In the genomic region with DNA sequence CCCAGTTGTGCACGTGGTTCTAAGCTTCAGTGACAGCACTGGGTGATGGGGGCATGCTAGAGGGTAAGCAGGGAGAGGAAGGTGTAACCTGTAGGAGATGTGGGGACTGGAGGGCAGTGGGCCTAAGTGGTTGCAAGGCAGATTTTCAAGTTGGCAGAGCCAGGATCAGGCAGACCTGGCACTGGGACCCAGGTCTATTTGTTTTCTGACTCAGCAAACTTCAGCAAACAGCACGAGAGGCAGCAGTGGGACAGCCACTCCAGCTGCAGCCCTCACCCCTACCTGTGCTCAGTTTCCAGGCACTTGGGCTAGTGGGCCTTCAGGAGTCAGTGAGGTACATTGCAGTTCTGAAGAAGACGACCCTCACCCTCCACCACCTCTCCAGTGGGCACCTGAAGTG, we compare ENCODE assay signal across 26 mouse cellular contexts. TPM values are rescaled to one million over a fixed set of nuclear protein-coding genes. Genes with fewer than 3 reads are reported as not detected.
DNase-seq lines count a peak whose midpoint lies in the region; ATAC-seq and TF ChIP-seq lines count a peak whose summit lies in the region.
"Had no signal": no experiment of that assay in that cellular context is flagged by ENCODE, and none has a peak within 500 bp of the region (broad histone marks: within the 10 kb centered on the region; RNA-seq: fewer than 3 reads in every experiment).

No protein-coding gene starts in this region.

- ATAC-seq in hindbrain, postnatal 0 days, result no peak
- no peak for ATAC-seq in hindbrain, embryonic 13.5 days (ENCODE audit: low FRiP score)
- no peak for ATAC-seq in liver, embryonic 14.5 days (ENCODE audit: insufficient read depth)
- no peak for ATAC-seq in liver, embryonic 11.5 days (replicated peaks; ENCODE audit: low FRiP score)
- no peak for ATAC-seq in midbrain, postnatal 0 days (ENCODE audit: low FRiP score)
- no peak for ATAC-seq in midbrain, embryonic 16.5 days
- ATAC-seq: activated CD4-positive, CD25-positive, alpha-beta regulatory T cell, adult 4 months; forebrain, embryonic 14.5 days; forebrain, postnatal 0 days had no signal

- H3K9me3 ChIP-seq in hindbrain, postnatal 0 days (ENCODE audit: low read length), result no peaks in the 10 kb centered on the region
- H3K9me3 ChIP-seq in hindbrain, embryonic 13.5 days, result no peaks in the 10 kb centered on the region
- no peaks in the 10 kb centered on the region for H3K9me3 ChIP-seq in liver, embryonic 14.5 days (ENCODE audit: control insufficient read depth, low read length)
- H3K9me3 ChIP-seq in liver, embryonic 11.5 days (ENCODE audit: control insufficient read depth, low read length), result no peaks in the 10 kb centered on the region
- H3K9me3 ChIP-seq in midbrain, postnatal 0 days (ENCODE audit: low read length), result no peaks in the 10 kb centered on the region
- H3K9me3 ChIP-seq in midbrain, embryonic 16.5 days (replicated peaks; ENCODE audit: control insufficient read depth, low read length, poor library complexity, severe bottlenecking), result no peaks in the 10 kb centered on the region
- H3K9me3 ChIP-seq: embryonic facial prominence, embryonic 12.5 days; embryonic facial prominence, embryonic 15.5 days; heart, embryonic 12.5 days; heart, embryonic 15.5 days; hindbrain, embryonic 10.5 days had no signal

- H3K4me3 ChIP-seq in hindbrain, postnatal 0 days (ENCODE audit: low read length), result no peak overlapping the region
- no peak overlapping the region for H3K4me3 ChIP-seq in hindbrain, embryonic 13.5 days
- no peak overlapping the region for H3K4me3 ChIP-seq in liver, embryonic 14.5 days (ENCODE audit: insufficient read depth in 1 of 2, low read depth in 2 of 2, low read length in 2 of 2)
- no peak overlapping the region for H3K4me3 ChIP-seq in liver, embryonic 11.5 days (ENCODE audit: low read depth, low read length)
- no peak overlapping the region for H3K4me3 ChIP-seq in midbrain, postnatal 0 days (ENCODE audit: low read depth, low read length)
- H3K4me3 ChIP-seq in midbrain, embryonic 16.5 days (ENCODE audit: low read depth, low read length), result no peak overlapping the region
- H3K4me3 ChIP-seq: embryonic facial prominence, embryonic 12.5 days; embryonic facial prominence, embryonic 15.5 days; gastrocnemius, adult 2 months; heart, embryonic 12.5 days; heart, embryonic 15.5 days; hindbrain, embryonic 10.5 days had no signal

- TF ChIP-seq EP300 in liver, embryonic 14.5 days (IDR thresholded peaks at IDR 0.05; ENCODE audit: low read depth), result no peak

- H3K9ac ChIP-seq in hindbrain, postnatal 0 days (replicated peaks; ENCODE audit: low read length), result no peak overlapping the region
- H3K9ac ChIP-seq in hindbrain, embryonic 13.5 days, result no peak overlapping the region
- no peak overlapping the region for H3K9ac ChIP-seq in liver, embryonic 14.5 days (replicated peaks)
- H3K9ac ChIP-seq in liver, embryonic 11.5 days (ENCODE audit: low read depth, low read length), result no peak overlapping the region
- H3K9ac ChIP-seq in midbrain, postnatal 0 days (replicated peaks; ENCODE audit: low read length, poor library complexity, severe bottlenecking), result no peak overlapping the region
- H3K9ac ChIP-seq in midbrain, embryonic 16.5 days (ENCODE audit: low read depth, low read length), result no peak overlapping the region
- H3K9ac ChIP-seq: embryonic facial prominence, embryonic 12.5 days; embryonic facial prominence, embryonic 15.5 days; forebrain, postnatal 0 days; heart, embryonic 12.5 days; heart, embryonic 15.5 days; hindbrain, embryonic 14.5 days had no signal

- no peak overlapping the region for H3K27ac ChIP-seq in hindbrain, postnatal 0 days
- H3K27ac ChIP-seq in hindbrain, embryonic 13.5 days, result no peak overlapping the region
- H3K27ac ChIP-seq in liver, embryonic 14.5 days, result no peak overlapping the region
- no peak overlapping the region for H3K27ac ChIP-seq in liver, embryonic 11.5 days (ENCODE audit: low read depth, low read length)
- no peak overlapping the region for H3K27ac ChIP-seq in midbrain, postnatal 0 days (ENCODE audit: low read depth, low read length)
- no peak overlapping the region for H3K27ac ChIP-seq in midbrain, embryonic 16.5 days (ENCODE audit: low read length)
- H3K27ac ChIP-seq: embryonic facial prominence, embryonic 12.5 days; embryonic facial prominence, embryonic 15.5 days; gastrocnemius, adult 2 months; heart, embryonic 15.5 days; hindbrain, embryonic 10.5 days; hindbrain, embryonic 14.5 days had no signal

- no peak for DNase-seq in hindbrain, postnatal 0 days (ENCODE audit: low spot score)
- DNase-seq in liver, embryonic 14.5 days (ENCODE audit: low read depth in 3 of 3, low spot score in 3 of 3), result no peak
- no peak for DNase-seq in liver, embryonic 11.5 days (ENCODE audit: low spot score)
- no peak for DNase-seq in midbrain, postnatal 0 days (ENCODE audit: low spot score)
- DNase-seq in gastrocnemius, adult 8-10 months (ENCODE audit: low spot score in 2 of 2), result no peak
- DNase-seq: adrenal gland, adult 8-10 months; adrenal gland, postnatal 25 days; cerebellum, adult 11-12 months; cerebellum, adult 8-10 months; cerebellum, postnatal 25 days; forebrain, postnatal 0 days; gastrocnemius, adult 2 months; gastrocnemius, postnatal 25 days; heart, adult 18-20 months; heart, postnatal 10 days; heart, postnatal 36 days had no signal

- 0 out of 2 replicates have a peak, but pooled peaks have one; percentile 0 for TF ChIP-seq CTCF in hindbrain, postnatal 0 days (IDR thresholded peaks at IDR 0.05; ENCODE audit: low read depth)
- 0 out of 2 replicates have a peak, but pooled peaks have one; percentile 1 for TF ChIP-seq CTCF in liver, embryonic 14.5 days (IDR thresholded peaks at IDR 0.05; ENCODE audit: low read depth)
- 0 out of 2 replicates have a peak, but pooled peaks have one; percentile 0 for TF ChIP-seq CTCF in midbrain, postnatal 0 days (IDR thresholded peaks at IDR 0.05)

- peaks cover 48% of the 10 kb centered on the region for H3K36me3 ChIP-seq in hindbrain, postnatal 0 days (ENCODE audit: insufficient read depth, low read length)
- H3K36me3 ChIP-seq in hindbrain, embryonic 13.5 days, result peaks cover 75% of the 10 kb centered on the region
- peaks cover 58% of the 10 kb centered on the region for H3K36me3 ChIP-seq in liver, embryonic 14.5 days (replicated peaks; ENCODE audit: control insufficient read depth, insufficient read depth, low read depth)
- H3K36me3 ChIP-seq in liver, embryonic 11.5 days (ENCODE audit: control insufficient read depth, insufficient read depth, low read length), result peaks cover 39% of the 10 kb centered on the region
- H3K36me3 ChIP-seq in midbrain, postnatal 0 days (ENCODE audit: insufficient read depth, low read length), result peaks cover 52% of the 10 kb centered on the region
- H3K36me3 ChIP-seq in midbrain, embryonic 16.5 days (ENCODE audit: control insufficient read depth, insufficient read depth, low read length), result peaks cover 39% of the 10 kb centered on the region

- 92% methylated on average over 3 of the region's 3 CpGs for WGBS in hindbrain, postnatal 0 days
- 95% methylated on average over 3 of the region's 3 CpGs for WGBS in hindbrain, embryonic 13.5 days
- WGBS in liver, embryonic 14.5 days (ENCODE audit: insufficient replicate concordance), result 72% methylated on average over 3 of the region's 3 CpGs
- 84% methylated on average over 3 of the region's 3 CpGs for WGBS in liver, embryonic 11.5 days
- 99% methylated on average over 3 of the region's 3 CpGs for WGBS in midbrain, postnatal 0 days
- WGBS in midbrain, embryonic 16.5 days, result 87% methylated on average over 3 of the region's 3 CpGs

- no peak overlapping the region for H3K4me2 ChIP-seq in hindbrain, postnatal 0 days (ENCODE audit: low read depth, low read length)
- H3K4me2 ChIP-seq in hindbrain, embryonic 13.5 days, result no peak overlapping the region
- H3K4me2 ChIP-seq in liver, embryonic 14.5 days (ENCODE audit: low read depth), result no peak overlapping the region
- H3K4me2 ChIP-seq in liver, embryonic 11.5 days, result no peak overlapping the region
- no peak overlapping the region for H3K4me2 ChIP-seq in midbrain, postnatal 0 days (ENCODE audit: low read depth, low read length, poor library complexity, severe bottlenecking)
- no peak overlapping the region for H3K4me2 ChIP-seq in midbrain, embryonic 16.5 days (ENCODE audit: low read length)
- H3K4me2 ChIP-seq: embryonic facial prominence, embryonic 12.5 days; embryonic facial prominence, embryonic 15.5 days; heart, embryonic 12.5 days; heart, embryonic 15.5 days; hindbrain, embryonic 14.5 days had no signal

- no peaks in the 10 kb centered on the region for H3K27me3 ChIP-seq in hindbrain, postnatal 0 days (ENCODE audit: insufficient read depth, low read length)
- H3K27me3 ChIP-seq in hindbrain, embryonic 13.5 days, result no peaks in the 10 kb centered on the region
- H3K27me3 ChIP-seq in liver, embryonic 14.5 days (ENCODE audit: control insufficient read depth, insufficient read depth, low read length), result no peaks in the 10 kb centered on the region
- no peaks in the 10 kb centered on the region for H3K27me3 ChIP-seq in liver, embryonic 11.5 days (replicated peaks; ENCODE audit: control insufficient read depth, insufficient read depth, low read length)
- no peaks in the 10 kb centered on the region for H3K27me3 ChIP-seq in midbrain, postnatal 0 days (ENCODE audit: insufficient read depth, low read length)
- H3K27me3 ChIP-seq in midbrain, embryonic 16.5 days (ENCODE audit: control insufficient read depth, insufficient read depth, low read depth, low read length), result no peaks in the 10 kb centered on the region
- H3K27me3 ChIP-seq: embryonic facial prominence, embryonic 12.5 days; embryonic facial prominence, embryonic 15.5 days; heart, embryonic 12.5 days; heart, embryonic 15.5 days had no signal

- 0 out of 2 replicates have a peak, but pooled peaks cover 3% of the 10 kb centered on the region for H3K4me1 ChIP-seq in hindbrain, postnatal 0 days (ENCODE audit: insufficient read depth, low read length)
- peaks cover 14% of the 10 kb centered on the region for H3K4me1 ChIP-seq in hindbrain, embryonic 13.5 days (replicated peaks)
- H3K4me1 ChIP-seq in liver, embryonic 14.5 days (replicated peaks; ENCODE audit: control insufficient read depth in 2 of 2, insufficient read depth in 2 of 2, low read length in 1 of 2), result peaks cover 22 to 33% of the 10 kb centered on the region in 2 experiments
- peaks cover 22% of the 10 kb centered on the region for H3K4me1 ChIP-seq in liver, embryonic 11.5 days (replicated peaks; ENCODE audit: control insufficient read depth, insufficient read depth, low read length)
- H3K4me1 ChIP-seq in midbrain, postnatal 0 days (ENCODE audit: insufficient read depth, low read length), result peaks cover 5% of the 10 kb centered on the region; the same call in 1 of the 2 replicates
- peaks cover 6% of the 10 kb centered on the region for H3K4me1 ChIP-seq in midbrain, embryonic 16.5 days (ENCODE audit: control insufficient read depth, insufficient read depth, low read length)

RNA-seq across cellular contexts. Expression of a gene that starts 4.8 kb away (rescaled TPM):
- 180 and 184 TPM in 2 replicates for total RNA-seq in hindbrain, postnatal 0 days (2014; rRNA removed)
- polyA plus RNA-seq in hindbrain, postnatal 0 days (2015; fragmentation: Nextera tagmentation; extraction: Ambion mirVana), result 55.4 and 65.4 TPM in 2 replicates
- polyA plus RNA-seq in hindbrain, embryonic 13.5 days (2015; fragmentation: Nextera tagmentation; extraction: Ambion mirVana), result 73.7 and 76.4 TPM in 2 replicates
- polyA plus RNA-seq in liver, embryonic 14.5 days (2012; rRNA removed), result 55.5 and 58.9 TPM in 2 replicates
- polyA plus RNA-seq in liver, embryonic 14.5 days (2014; fragmentation: Nextera tagmentation; extraction: Ambion mirVana), result 34.0 and 38.9 TPM in 2 replicates
- polyA plus RNA-seq in liver, embryonic 11.5 days (2014; fragmentation: Nextera tagmentation; extraction: Ambion mirVana), result 79.0 and 86.9 TPM in 2 replicates
- total RNA-seq in midbrain, postnatal 0 days (2014; rRNA removed), result 164 and 176 TPM in 2 replicates
- polyA plus RNA-seq in midbrain, postnatal 0 days (2015; fragmentation: Nextera tagmentation; extraction: Ambion mirVana), result 59.8 and 63.6 TPM in 2 replicates
- polyA plus RNA-seq in midbrain, embryonic 16.5 days (2015; fragmentation: Nextera tagmentation; extraction: Ambion mirVana), result 78.6 and 86.2 TPM in 2 replicates
- 100 to 1,000 TPM; 118 to 178 (median 133) TPM for total RNA-seq in gastrocnemius, adult 8-10 months (2022)

RNA-seq across cellular contexts. Expression of a gene that starts 4.8 kb away (rescaled TPM):
- 66.6 and 71.0 TPM in 2 replicates for total RNA-seq in hindbrain, postnatal 0 days (2014; rRNA removed)
- polyA plus RNA-seq in hindbrain, postnatal 0 days (2015; fragmentation: Nextera tagmentation; extraction: Ambion mirVana), result 41.3 and 44.4 TPM in 2 replicates
- polyA plus RNA-seq in hindbrain, embryonic 13.5 days (2015; fragmentation: Nextera tagmentation; extraction: Ambion mirVana), result 36.2 and 42.2 TPM in 2 replicates
- polyA plus RNA-seq in liver, embryonic 14.5 days (2012; rRNA removed), result 9.4 and 10.6 TPM in 2 replicates
- polyA plus RNA-seq in liver, embryonic 14.5 days (2014; fragmentation: Nextera tagmentation; extraction: Ambion mirVana), result 5.3 and 6.5 TPM in 2 replicates
- polyA plus RNA-seq in liver, embryonic 11.5 days (2014; fragmentation: Nextera tagmentation; extraction: Ambion mirVana), result 32.9 and 34.0 TPM in 2 replicates
- total RNA-seq in midbrain, postnatal 0 days (2014; rRNA removed), result 70.3 and 78.3 TPM in 2 replicates
- 49.3 and 50.3 TPM in 2 replicates for polyA plus RNA-seq in midbrain, postnatal 0 days (2015; fragmentation: Nextera tagmentation; extraction: Ambion mirVana)
- polyA plus RNA-seq in midbrain, embryonic 16.5 days (2015; fragmentation: Nextera tagmentation; extraction: Ambion mirVana), result 47.7 and 49.4 TPM in 2 replicates
- total RNA-seq in gastrocnemius, adult 8-10 months (2022), result 10 to 100 TPM; 34.6 to 37.8 (median 36.6) TPM

RNA-seq across cellular contexts. Expression of a gene that starts 4.8 kb away (rescaled TPM):
- total RNA-seq in hindbrain, postnatal 0 days (2014; rRNA removed), result 23.7 and 29.7 TPM in 2 replicates
- 75.9 and 77.3 TPM in 2 replicates for polyA plus RNA-seq in hindbrain, postnatal 0 days (2015; fragmentation: Nextera tagmentation; extraction: Ambion mirVana)
- polyA plus RNA-seq in hindbrain, embryonic 13.5 days (2015; fragmentation: Nextera tagmentation; extraction: Ambion mirVana), result 88.1 and 97.5 TPM in 2 replicates
- 37.3 and 57.9 TPM in 2 replicates for polyA plus RNA-seq in liver, embryonic 14.5 days (2012; rRNA removed)
- polyA plus RNA-seq in liver, embryonic 14.5 days (2014; fragmentation: Nextera tagmentation; extraction: Ambion mirVana), result 86.7 and 89.3 TPM in 2 replicates
- polyA plus RNA-seq in liver, embryonic 11.5 days (2014; fragmentation: Nextera tagmentation; extraction: Ambion mirVana), result 241 and 259 TPM in 2 replicates
- 32.0 and 36.1 TPM in 2 replicates for total RNA-seq in midbrain, postnatal 0 days (2014; rRNA removed)
- 68.3 and 75.0 TPM in 2 replicates for polyA plus RNA-seq in midbrain, postnatal 0 days (2015; fragmentation: Nextera tagmentation; extraction: Ambion mirVana)
- 81.8 and 82.1 TPM in 2 replicates for polyA plus RNA-seq in midbrain, embryonic 16.5 days (2015; fragmentation: Nextera tagmentation; extraction: Ambion mirVana)
- total RNA-seq in gastrocnemius, adult 8-10 months (2022), result 10 to 100 TPM; 33.1 to 39.4 (median 36.0) TPM

RNA-seq across cellular contexts. Expression of a gene that starts 46.7 kb away (rescaled TPM):
- 58.5 and 73.3 TPM in 2 replicates for total RNA-seq in hindbrain, postnatal 0 days (2014; rRNA removed)
- 67.6 and 69.2 TPM in 2 replicates for polyA plus RNA-seq in hindbrain, postnatal 0 days (2015; fragmentation: Nextera tagmentation; extraction: Ambion mirVana)
- 58.7 and 60.0 TPM in 2 replicates for polyA plus RNA-seq in hindbrain, embryonic 13.5 days (2015; fragmentation: Nextera tagmentation; extraction: Ambion mirVana)
- 8.3 and 9.8 TPM in 2 replicates for polyA plus RNA-seq in liver, embryonic 14.5 days (2012; rRNA removed)
- 28.4 and 34.2 TPM in 2 replicates for polyA plus RNA-seq in liver, embryonic 14.5 days (2014; fragmentation: Nextera tagmentation; extraction: Ambion mirVana)
- 68.4 and 72.7 TPM in 2 replicates for polyA plus RNA-seq in liver, embryonic 11.5 days (2014; fragmentation: Nextera tagmentation; extraction: Ambion mirVana)
- total RNA-seq in midbrain, postnatal 0 days (2014; rRNA removed), result 45.0 and 65.4 TPM in 2 replicates
- polyA plus RNA-seq in midbrain, postnatal 0 days (2015; fragmentation: Nextera tagmentation; extraction: Ambion mirVana), result 64.4 and 65.6 TPM in 2 replicates
- 58.7 and 66.6 TPM in 2 replicates for polyA plus RNA-seq in midbrain, embryonic 16.5 days (2015; fragmentation: Nextera tagmentation; extraction: Ambion mirVana)
- 10 to 100 TPM; 35.8 to 37.3 (median 37.0) TPM for total RNA-seq in gastrocnemius, adult 8-10 months (2022)

RNA-seq across cellular contexts. Expression of a gene that starts 46.7 kb away (rescaled TPM):
- 23.1 and 23.5 TPM in 2 replicates for total RNA-seq in hindbrain, postnatal 0 days (2014; rRNA removed)
- polyA plus RNA-seq in hindbrain, postnatal 0 days (2015; fragmentation: Nextera tagmentation; extraction: Ambion mirVana), result 13.3 and 13.7 TPM in 2 replicates
- polyA plus RNA-seq in hindbrain, embryonic 13.5 days (2015; fragmentation: Nextera tagmentation; extraction: Ambion mirVana), result 14.3 TPM in 2 replicates
- 7.9 and 8.1 TPM in 2 replicates for polyA plus RNA-seq in liver, embryonic 14.5 days (2012; rRNA removed)
- polyA plus RNA-seq in liver, embryonic 14.5 days (2014; fragmentation: Nextera tagmentation; extraction: Ambion mirVana), result 8.6 and 9.7 TPM in 2 replicates
- 13.8 and 15.5 TPM in 2 replicates for polyA plus RNA-seq in liver, embryonic 11.5 days (2014; fragmentation: Nextera tagmentation; extraction: Ambion mirVana)
- total RNA-seq in midbrain, postnatal 0 days (2014; rRNA removed), result 19.3 and 26.5 TPM in 2 replicates
- 10.9 and 15.2 TPM in 2 replicates for polyA plus RNA-seq in midbrain, postnatal 0 days (2015; fragmentation: Nextera tagmentation; extraction: Ambion mirVana)
- 14.4 and 15.1 TPM in 2 replicates for polyA plus RNA-seq in midbrain, embryonic 16.5 days (2015; fragmentation: Nextera tagmentation; extraction: Ambion mirVana)
- total RNA-seq in gastrocnemius, adult 8-10 months (2022), result 1 to 10 TPM; 5.1 to 8.3 (median 5.5) TPM
